Mouse (Mus musculus) frontal cortex, postnatal 25 days (tissue): ENCODE measurements around the gene Usp7.

Source experiments
- DNase-seq, 2 experiments: peaks; one replicate each; pipeline ENCODE4 v3.0.0; 2022; ENCODE audit warnings: low spot score in 2 of 2

The Usp7 gene

DNA sequence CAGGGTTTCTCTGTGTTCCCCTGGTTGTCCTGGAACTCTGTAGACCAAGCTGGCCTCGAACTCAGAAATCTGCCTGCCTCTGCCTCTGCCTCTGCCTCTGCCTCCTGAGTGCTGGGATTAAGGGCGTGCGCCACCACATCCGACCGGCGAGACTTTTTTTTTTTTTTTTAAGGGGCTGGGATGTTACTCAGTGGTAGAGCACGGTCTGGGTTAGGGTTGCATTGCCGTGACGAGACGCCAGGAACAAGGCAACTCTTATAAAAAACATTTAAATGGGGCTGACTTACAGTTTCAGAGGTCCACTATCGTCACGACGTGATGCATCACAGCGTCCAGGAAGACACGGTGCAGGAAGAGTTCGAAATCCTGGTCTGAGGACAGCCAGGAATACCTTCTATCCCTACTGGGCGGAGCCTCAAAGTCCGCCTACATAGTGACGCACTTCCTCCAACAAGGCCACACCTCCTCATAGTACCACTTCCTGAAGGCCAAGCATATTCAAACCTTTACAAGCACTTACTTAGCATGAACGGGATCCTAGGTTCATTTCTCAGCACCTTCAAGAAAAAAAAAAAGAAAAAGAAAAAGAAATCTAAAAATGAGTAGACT is at the start of gene Usp7:
Gene Usp7, minus strand, starts transcription at position 360 of the 609 bp plus-strand sequence.
- DNase-seq, result no peak

DNA sequence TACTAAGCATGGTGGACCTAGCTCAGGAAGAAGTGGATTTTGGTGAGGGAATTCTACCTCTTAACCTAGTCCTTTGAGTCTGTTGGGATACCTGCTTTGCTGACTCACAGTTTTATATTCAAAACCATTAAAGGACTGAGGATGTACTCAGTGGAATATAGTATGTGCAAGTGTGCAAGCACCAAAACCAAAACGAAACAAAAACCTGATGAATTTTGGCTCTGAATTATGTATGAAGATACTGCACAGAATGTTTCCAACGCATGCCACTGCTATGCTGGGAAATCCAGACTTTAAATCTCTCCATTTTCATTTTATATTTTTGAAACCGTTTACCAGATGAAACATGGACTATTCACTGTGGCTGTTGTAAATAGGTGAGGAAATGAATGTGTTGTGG is 48.4 kb upstream of the Usp7 start:
- no peak for DNase-seq

DNA sequence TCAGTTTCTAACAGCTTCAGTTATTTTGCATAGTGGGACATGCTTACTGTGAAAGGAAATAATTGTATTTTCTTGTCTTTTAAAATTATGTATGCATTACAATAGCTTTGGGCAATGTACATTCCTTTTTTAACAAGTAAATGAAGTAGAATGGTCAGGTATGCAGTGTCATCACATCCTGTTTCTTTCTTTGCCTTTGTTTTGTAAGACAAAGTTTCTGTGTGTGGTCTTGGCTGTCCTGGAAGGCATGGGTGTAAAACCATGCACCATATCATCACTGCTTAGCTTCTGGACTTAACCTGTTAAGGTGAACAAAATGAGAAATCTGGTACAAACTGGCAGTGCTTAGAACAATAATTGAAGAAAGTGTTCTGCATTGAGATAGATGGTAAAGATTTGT is 46.8 kb upstream of the Usp7 start:
- DNase-seq, result no peak

DNA sequence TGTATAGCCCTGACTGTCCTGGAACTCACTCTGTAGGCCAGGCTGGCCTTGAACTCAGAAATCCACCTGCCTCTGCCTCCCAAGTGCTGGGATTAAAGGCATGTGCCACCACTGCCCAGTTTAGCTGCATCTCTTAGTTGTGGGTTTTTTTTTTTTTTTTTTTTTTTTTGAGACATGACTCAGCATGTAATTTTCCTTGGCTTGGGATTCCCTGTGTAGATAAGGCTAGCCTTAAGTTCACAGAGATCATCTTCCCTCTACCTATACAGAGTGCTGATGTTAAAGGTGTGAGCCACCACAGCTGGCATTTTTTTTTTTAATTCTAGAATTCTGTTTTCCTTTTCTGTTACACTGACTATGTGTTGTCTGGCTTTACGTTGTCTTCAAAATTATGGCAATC is 45.5 kb upstream of the Usp7 start:
- no peak for DNase-seq

DNA sequence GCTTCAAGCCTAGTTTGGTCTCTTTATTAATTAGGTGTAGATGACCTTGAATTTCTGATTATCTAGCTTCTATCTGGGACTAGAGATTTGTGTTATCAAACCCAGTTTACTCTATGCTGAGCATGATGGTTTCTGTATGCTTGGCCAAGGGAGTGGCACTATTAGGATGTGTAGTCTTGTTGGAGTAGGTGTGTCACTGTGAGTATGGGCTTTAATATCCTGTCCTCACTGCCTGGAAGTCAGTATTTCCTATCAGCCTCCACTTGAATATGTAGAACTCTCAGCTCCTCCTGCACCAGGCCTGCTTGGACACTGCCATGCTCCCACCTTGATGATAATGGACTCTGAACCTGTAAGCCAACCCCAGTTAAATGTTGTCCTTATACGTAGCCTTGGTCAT is 44.8 kb upstream of the Usp7 start:
- no peak for DNase-seq

DNA sequence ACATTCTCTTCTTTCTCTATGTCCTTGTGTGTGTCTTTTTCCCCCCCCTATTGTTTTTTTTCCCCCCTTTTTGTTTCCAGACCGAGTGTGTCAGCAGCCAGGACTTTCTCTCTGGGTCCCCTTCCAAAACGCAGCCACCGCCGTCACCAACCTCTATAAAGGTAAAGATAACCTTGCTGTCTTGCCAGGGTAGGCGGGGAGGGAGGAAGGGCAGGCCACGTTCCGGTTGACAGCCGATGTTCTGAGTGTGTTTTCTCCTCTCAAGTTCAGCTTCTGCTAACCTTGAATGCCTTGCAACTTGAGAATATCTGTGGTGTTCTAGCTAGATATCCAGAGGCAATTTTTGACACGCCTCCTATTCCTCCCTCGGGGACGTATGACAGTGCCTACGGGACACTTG is 39.1 kb upstream of the Usp7 start:
- DNase-seq, result no peak

DNA sequence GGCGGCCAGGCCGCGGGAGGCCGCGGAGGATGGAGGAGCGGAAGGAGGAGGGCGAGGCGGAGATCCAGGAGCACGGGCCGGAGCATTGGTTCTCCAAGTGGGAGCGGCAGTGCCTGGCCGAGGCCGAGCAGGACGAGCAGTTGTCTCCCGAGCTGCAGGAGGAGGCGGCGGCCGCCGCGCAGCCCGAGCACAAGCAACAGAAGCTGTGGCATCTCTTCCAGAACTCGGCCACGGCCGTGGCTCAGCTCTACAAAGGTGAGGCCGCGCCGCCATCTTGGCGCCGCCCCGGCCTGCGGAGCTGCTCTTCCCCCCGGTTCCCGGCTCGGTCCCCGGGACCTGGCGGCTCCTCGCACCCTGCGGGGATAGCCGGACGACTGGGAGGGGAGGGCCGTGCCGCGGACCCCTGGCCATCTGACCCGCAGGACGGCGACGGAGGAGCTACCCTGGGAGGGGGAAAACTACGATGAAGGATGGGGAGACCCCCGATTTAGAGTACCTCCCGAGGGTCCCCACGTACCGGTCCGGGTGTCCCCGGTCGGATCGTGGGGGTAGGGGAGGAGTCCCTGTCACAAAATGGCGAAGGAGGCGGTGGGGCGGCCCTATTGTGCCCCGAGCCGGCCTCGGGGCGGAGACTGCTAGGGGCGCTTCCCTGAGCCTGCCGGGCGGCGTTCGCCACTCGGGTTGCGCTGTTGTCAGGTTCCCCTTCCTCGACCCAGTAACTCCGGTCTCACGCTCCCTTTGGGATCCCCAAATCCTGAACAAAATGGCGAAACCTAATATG is 38.5 kb upstream of the Usp7 start:
- DNase-seq, result peak; percentile 28 to 34

DNA sequence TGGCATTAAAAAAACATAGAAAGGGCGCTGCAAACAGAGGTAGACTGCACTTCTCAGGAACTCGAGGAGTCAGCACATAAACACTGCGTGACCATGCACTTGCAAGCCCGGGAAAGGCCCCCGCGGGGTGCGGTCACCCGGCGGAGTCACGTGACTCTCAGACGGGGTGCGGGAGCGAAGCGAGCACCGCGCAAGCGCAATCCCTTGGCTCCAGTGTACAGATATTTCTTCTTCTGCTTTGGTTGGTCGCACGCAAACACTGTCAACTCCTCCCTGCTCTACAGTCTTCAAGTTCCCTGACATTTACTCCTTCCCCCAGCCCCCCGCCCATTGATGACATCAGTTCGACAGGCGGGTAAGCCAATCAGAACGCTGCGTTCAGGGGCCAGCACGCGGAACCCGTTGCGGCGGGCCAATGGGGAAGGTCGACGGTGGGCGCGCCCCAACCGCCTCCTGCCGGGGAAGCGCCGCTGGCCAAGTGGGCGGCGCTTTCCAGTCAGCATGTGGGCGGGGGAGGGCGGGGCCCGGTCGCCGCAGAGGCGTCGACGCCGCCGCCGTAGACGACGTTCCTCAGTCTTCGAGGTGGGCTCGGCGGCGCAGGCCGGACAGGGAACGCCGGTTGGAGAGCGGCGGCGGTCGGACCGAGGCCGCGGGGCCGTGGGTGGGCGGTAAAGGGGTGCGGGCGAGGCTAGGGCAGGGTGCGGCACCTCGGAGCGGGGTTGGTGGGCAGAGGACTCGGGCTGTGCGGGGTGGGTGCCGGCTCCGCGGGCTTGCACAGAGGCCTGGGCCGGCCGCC is 37.7 kb upstream of the Usp7 start, which contains the start of gene 1810013L24Rik:
Gene 1810013L24Rik, plus strand, starts transcription at position 537 of the 796 bp plus-strand sequence.
- DNase-seq, result peak; percentile 90 to 94

DNA sequence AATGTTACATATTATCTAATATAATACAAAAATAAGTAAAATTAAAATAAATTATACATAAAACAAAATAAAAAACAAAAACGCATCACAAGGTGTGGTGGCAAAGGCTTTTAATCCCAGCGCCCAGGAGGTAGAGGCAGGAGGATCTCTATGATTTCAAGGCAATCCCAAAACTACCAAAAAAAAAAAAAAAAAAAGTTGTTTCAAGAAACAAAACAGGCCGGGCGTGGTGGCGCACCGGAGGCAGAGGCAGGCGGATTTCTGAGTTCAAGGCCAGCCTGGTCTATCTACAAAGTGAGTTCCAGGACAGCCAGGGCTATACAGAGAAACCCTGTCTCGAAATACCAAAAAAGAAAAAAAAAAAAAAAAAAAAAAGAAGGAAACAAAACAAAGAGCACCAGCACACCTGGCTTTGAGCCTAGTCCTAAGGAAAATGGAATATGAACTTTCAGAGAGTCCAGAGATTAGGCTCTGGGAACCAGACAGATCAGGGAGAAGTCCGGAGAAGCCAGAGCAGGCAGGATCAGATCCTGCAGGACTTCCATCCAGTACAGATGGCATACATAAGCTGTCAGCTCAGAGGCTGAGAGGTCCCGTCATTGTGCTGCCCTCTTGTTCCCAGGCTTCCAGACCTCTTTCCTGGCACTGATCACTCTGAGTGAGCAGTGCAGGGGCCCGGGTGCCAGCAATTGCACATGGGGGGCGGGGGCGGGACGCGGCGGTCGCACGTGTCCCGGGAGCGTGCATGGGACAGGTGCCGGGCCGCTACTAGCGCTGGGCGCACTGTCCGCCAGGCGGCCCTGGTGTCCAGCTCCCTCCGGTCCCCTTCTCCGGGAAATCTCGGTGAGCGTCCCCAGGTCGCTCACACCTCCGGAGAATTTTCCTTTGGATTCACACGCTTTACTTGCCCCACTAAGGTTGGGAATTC is 36.8 kb upstream of the Usp7 start:
- peak in 1 of 2 experiments; percentile 17 for DNase-seq

DNA sequence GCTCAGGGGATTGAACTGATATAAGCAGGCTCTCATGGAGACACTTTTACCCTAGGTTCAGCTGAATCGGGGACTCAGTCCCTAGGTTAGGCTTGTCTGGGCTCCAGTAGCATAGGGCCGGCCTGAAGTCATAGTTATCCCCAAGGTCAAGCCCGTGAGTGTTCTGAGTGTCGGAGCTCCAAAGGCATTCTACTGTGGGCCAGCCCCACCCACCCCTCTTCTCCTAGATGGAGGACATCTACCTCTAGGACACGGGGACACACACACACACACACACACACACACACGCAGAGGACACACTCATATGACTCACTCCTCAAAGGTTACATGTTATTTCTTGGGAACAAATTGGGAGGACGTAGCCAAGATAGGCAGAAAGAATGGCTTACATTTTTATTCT is 35.3 kb upstream of the Usp7 start:
- no peak for DNase-seq

DNA sequence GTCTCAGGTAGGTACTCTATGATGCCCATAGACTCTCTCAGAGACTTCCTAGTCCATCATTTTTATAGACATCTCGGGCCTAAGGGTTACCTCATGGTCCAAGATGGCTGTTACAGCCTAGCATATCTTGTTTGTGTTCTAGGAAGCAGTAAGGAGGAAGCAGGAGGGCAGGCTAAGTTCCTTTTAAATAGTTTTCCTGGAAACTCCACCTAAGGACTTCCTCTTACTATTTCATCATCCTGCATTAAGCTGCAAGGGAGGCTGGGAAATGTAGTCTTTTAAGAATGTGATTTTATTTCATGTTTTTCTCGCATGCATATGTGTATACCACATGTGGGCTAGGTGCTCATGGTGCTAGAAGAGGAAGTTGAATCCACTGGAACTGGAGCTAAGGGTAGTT is 31.6 kb upstream of the Usp7 start:
- no peak for DNase-seq

DNA sequence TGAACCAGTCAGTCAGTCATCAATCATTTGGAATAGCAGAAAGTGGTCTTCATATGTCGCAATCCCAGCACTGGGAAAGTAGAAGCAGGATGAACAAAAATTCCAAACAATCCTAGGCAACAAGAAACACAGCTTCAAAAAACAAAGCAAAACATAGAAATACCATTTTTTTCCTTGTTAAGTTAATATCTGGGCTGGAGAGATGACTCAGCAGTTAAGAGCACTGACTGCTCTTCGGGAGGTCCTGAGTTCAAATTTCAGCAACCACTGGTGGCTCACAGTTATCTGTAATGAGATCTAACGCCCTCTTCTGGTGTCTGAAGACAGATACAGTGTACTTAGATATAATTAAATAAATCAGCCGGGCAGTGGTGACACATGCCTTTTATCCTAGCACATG is 30.5 kb upstream of the Usp7 start:
- DNase-seq, result no peak

DNA sequence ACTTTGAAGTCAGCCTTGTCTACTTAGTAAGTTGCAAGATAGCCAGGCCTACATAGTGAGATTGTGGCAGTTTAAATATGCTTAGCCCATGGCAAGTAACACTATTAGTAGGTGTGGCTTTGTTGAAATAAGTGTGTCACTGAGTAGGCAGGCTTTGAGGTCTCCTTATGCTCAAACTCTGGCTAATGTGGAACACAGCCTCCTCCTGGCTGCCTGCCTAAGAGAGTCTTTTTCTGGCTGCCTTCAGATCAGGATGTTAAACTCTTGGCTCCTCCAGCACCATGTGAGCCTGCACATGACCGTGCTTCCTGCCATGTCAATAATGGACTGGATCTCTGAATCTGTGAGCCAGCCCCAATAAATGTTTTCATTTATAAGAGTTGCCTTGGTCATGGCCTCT is 29.3 kb upstream of the Usp7 start:
- peak in 1 of 2 experiments; percentile 27 for DNase-seq

DNA sequence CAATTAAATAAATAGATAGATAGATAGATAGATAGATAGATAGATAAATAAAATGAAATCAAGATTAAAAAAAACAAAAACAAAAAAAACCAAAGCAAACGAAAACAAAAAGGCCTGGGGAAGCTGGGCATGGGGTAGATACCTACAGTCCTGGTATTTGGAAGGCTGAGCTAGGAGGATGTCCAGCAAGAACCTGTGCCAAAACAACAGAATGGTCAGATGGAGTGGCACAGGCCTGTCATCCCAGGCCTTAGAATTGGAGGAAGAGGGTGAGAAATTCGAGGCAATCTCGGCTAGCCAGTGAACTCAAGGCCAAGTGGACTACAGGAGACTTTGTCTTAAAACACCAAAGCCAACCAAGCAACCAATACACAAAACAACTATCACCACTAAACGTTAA is 25.8 kb upstream of the Usp7 start:
- DNase-seq, result no peak

DNA sequence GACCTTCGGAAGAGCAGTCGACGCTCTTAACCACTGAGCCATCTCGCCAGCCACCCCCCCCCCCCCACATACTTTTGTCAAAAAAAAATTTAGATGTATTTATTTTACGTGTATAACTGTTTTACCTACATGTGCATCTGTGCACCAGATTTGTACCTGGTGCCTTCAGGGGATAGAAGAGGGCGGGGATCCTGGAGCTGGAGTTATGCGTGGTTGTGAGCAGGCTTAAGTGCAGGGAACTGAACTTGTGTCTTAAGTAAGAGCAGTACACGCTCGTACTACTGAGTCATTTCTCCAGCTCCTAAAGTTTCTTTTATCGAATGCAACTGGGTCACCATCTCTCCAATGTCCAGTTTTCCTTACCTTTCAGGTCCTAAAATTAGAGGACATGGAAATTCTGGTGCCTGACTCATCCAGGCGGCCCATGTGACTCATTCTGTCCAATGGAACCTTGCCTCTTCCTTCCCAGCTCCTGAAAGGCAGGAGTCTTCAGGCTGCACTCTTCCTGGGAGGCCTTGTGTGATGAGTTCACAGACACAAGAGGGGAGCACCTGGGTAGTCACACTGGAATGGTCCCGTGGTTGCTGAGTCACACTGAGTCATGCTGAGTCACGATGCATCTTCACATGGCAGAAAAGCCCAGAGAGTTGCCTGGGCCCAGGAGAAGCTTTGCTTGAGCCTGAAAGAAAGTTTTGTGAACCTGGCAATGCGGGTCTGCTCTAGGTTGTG is 18.5 kb upstream of the Usp7 start:
- DNase-seq, result no peak

DNA sequence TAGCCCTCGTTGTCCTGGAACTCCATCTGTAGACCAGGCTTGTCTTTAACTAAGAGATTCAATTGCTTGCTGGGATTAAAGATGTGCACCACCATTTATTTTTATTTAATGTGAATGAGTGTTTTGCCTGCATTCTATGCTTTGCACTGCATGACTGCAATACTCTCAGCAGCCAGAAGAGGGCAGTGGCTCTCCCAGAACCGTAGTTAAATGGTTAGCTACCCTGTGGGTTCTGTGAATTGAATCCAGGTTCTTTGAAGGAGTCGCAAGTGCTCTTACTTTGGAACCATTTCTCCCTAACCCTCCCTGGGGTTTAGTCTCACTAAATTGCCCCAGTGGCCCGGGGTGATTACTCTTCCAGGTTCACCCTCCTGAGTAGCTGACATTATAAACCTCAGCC is 14.6 kb upstream of the Usp7 start:
- no peak for DNase-seq

DNA sequence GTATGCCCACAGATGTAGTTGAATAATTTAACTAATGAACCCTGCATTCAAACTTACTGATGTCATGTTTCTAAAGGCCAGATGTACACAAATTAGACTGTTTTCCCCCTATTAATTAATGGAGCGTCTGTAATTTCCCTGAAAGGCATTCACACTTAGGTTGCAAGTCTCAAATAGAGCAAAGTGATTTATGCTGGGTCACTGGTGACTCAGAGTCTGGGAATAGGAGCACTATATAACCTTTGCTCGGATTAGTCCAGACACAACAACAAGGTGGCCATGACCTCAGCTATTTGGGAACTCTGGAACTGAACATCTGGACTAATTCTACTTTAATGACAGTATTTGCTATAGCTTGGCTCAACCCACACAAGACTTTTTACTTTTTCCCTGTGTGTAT is 3.8 kb upstream of the Usp7 start:
- DNase-seq, result no peak

DNA sequence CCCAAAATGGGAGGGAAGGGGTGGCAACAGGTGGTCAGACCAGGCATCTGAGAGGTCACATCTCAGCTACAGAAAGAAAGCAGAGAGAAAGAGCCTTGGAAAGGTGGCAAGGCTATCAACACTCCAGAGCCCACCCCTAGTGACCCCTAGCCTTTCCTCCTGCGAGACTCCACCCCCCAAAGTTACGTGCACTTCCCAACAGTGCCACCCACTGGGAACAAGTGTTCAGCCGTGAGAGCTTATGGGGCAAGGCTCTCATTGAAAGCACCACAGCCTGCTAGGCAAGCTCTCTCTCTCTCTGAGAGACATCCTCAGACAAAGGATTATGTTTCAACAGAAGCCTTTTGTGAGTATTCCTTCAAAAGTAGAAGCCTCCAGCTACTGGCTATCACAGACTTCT is 2.8 kb upstream of the Usp7 start:
- DNase-seq, result no peak

DNA sequence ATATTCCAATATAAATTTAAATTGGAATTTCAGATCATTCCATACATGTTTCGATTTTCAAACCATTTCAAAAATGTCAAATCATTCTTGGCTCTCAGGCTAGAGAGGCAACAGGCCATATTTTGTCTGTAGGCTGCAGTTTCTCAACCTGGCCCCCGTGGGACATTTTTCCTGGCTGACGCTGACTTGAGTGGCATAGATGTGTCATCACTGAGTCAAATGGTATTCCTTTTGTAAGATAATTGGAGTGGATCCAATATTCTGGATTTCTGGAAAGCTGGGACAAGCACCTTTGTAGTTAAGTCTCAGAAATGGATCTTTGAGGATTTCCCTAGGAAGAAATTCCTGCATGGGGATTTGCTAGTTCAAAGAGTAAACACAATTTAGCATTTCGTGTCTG is 1.2 kb downstream of the Usp7 start:
- DNase-seq, result no peak

DNA sequence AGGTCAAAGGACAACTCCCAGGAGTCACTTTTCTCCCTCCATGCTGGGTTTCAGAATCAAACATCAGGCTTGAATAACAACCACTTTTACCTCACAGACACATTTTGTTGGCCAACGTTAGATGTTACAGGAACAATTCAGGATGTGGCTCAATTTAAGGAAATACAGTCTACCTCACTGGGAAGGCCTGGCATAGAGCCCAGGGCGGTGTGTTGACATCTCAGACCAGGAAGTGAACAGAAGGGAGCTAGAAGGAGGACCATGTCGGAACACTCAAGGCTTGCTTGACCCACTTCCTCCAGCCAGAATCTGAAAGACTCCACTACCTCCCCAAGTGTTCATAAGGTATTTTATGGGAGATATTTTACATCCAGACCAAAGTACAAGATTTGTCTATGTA is 7.4 kb downstream of the Usp7 start:
- DNase-seq, result no peak
